Mouse (Mus musculus) right cerebral cortex, postnatal 25 days (tissue): ENCODE measurements around the gene Taf12.

Source experiments
- DNase-seq: peaks from one replicate; pipeline ENCODE4 v3.0.0; 2022

Gene Taf12

GRCm38 (mm10) chr4:132274156-132274862 lies at the start of gene Taf12:
Gene Taf12, plus strand, starts transcription at chr4:132274375.
- DNase-seq: peak; percentile 92

GRCm38 (mm10) chr4:132230422-132230821 lies 43.8 kb upstream of the Taf12 start:
- no peak for DNase-seq

GRCm38 (mm10) chr4:132234710-132235109 lies 39.5 kb upstream of the Taf12 start:
- DNase-seq: no peak

- no peak for DNase-seq
These were observed 35.8 kb upstream of the Taf12 start for GRCm38 (mm10) chr4:132238356-132238755.

- DNase-seq: no peak
These were observed 33.8 kb upstream of the Taf12 start for GRCm38 (mm10) chr4:132240367-132240766.

- no peak for DNase-seq
These were observed 33.0 kb upstream of the Taf12 start for GRCm38 (mm10) chr4:132241208-132241607.

GRCm38 (mm10) chr4:132245643-132246042 lies 28.5 kb upstream of the Taf12 start:
- no peak for DNase-seq

GRCm38 (mm10) chr4:132247451-132247997 lies 26.7 kb upstream of the Taf12 start:
- no peak for DNase-seq

GRCm38 (mm10) chr4:132251596-132251995 lies 22.6 kb upstream of the Taf12 start:
- DNase-seq: no peak

- DNase-seq: no peak
These were observed 21.0 kb upstream of the Taf12 start for GRCm38 (mm10) chr4:132253128-132253527.

- no peak for DNase-seq
These were observed 20.6 kb upstream of the Taf12 start for GRCm38 (mm10) chr4:132253622-132254021.

GRCm38 (mm10) chr4:132254986-132255385 lies 19.2 kb upstream of the Taf12 start:
- DNase-seq: no peak

- no peak for DNase-seq
These were observed 17.8 kb upstream of the Taf12 start for GRCm38 (mm10) chr4:132256384-132256783.

GRCm38 (mm10) chr4:132259248-132259647 lies 14.9 kb upstream of the Taf12 start:
- DNase-seq: no peak

GRCm38 (mm10) chr4:132260404-132261379 lies 13.5 kb upstream of the Taf12 start:
- DNase-seq: peak; percentile 45

- peak; percentile 82 for DNase-seq
These were observed 12.4 kb upstream of the Taf12 start, which contains the start of gene Gmeb1 for GRCm38 (mm10) chr4:132261514-132262357. Gene Gmeb1, minus strand, starts transcription at chr4:132261602.

- no peak for DNase-seq
These were observed 11.9 kb upstream of the Taf12 start for GRCm38 (mm10) chr4:132262358-132262616.

GRCm38 (mm10) chr4:132263313-132263712 lies 10.9 kb upstream of the Taf12 start:
- DNase-seq: no peak

- DNase-seq: peak; percentile 17
These were observed 7.3 kb upstream of the Taf12 start for GRCm38 (mm10) chr4:132266835-132267349.

GRCm38 (mm10) chr4:132268871-132269739 lies 5.1 kb upstream of the Taf12 start:
- no peak for DNase-seq
